Mouse (Mus musculus) c-Kit-positive CD71-positive TER-119-negative erythroid progenitor cells, embryonic 14.5 days (primary cell): ENCODE measurements around the gene Ninj2.
A peak's percentile ranks its signal among the peaks of the same experiment; 100 is the strongest.

Experiments used
- DNase-seq: peaks from one replicate; pipeline ENCODE4 v3.0.0-alpha.2; 2013; ENCODE audit warnings: low read depth

Gene Ninj2

DNA sequence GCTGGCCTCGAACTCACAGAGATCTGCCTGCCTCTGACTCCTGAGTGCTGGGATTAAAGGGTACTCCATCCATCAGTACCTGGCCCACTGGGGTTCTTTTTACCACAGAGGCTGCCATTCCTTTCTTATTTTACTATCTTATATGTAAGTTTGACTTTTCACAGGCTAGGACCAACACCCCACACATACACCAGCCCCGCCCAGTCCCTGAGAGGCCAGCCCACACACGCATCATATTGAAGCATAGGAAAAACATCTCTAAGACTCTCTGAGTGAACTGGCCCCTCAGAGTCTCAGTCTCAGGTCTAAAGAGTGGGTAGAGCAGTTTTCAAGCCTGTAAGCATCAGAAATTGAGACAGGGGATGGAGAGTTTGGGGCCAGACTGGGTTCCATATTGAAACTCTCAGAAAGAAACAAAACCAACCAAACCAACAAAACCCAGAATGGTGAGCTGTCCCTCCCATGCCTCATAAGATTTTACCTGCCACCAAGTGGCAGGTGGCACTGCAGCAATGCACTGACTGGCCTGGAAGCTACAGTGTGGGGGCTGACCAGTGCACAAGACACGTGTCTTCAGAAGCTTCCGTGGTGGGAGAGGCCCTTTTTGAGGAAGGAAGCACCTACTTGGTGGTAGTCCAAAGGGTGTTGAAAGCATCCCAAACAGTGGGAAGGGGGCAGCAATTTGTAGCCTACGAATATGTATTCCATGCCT is 86.0 kb downstream of the Ninj2 start:
- no peak for DNase-seq

DNA sequence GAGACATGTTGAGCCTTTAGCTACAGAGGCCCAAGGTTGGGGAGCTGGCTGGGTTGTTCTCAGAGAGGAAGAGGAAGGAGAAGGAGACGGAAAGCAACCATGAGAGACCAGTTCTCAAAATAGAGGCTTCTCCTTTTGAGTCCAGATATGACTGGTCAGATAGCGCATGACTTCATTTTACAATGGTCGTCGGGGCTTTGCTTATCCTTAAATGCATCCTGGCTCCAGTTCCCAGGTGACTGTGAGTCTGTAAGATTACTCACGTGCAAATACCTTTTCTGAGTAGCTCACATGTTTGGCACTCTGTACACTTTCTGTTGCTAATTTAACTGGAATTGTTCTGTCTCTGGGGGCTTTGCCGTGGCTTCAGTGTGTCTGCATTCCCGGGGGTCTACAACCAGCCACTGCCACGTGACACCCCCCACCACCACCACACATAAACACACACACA is 86.6 kb downstream of the Ninj2 start:
- no peak for DNase-seq

GRCm38 (mm10) chr6:120180492-120180891 is 87.3 kb downstream of the Ninj2 start:
- no peak for DNase-seq

DNA sequence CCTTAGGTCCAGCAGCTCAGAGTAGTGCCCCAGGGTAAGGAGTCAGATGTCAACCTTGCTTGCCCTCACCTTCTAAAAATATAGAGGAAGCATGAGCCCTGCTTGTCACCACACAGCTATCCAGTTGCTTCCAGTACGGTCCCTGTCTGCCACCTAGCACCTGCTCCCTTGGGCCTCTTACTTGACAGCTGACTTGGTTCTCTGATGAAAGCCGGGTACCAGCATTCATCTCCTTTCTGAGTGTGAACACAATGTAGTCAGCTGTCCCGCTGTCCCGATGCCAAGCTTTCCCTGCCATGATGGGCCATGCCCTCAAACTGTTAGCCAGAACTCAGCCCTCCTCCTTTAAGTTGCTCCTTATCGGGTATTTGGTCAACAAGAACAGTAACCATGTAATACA is 89.0 kb downstream of the Ninj2 start:
- DNase-seq, result no peak

- no peak for DNase-seq
These were observed 90.6 kb downstream of the Ninj2 start for GRCm38 (mm10) chr6:120183771-120184170.

GRCm38 (mm10) chr6:120185012-120185730 is 92.0 kb downstream of the Ninj2 start:
- DNase-seq, result no peak

GRCm38 (mm10) chr6:120185756-120186155 is 92.6 kb downstream of the Ninj2 start:
- no peak for DNase-seq

- DNase-seq, result no peak
These were observed 93.4 kb downstream of the Ninj2 start for GRCm38 (mm10) chr6:120186594-120186993.

DNA sequence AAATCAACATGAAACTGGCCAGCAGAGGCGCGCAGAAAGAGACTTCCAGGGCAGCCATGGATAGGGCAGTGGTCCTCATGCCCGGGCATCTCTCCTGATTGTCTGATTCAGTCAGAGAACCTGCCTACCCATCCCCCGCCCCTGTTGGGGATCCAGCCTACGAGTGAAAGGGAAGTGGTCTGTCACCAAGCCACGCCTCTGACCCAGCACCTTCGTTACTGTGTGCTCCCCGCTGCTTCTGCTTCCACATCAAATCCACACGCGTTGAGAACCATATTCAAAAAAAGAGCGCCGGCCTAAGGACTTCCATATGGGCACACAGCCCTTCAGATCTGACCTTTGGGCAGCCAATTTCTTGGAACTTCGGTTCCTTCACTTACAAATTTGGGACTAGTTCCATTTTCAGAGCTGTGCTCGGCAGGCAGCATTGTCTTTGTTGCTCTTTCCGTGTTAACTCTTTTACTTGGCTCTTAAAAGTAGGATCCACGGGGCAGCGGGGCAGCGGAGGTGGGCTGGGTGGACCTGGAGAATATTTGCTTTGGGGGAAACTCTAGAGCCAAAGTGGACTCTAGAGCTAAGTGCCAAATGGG is 94.5 kb downstream of the Ninj2 start:
- no peak for DNase-seq

DNA sequence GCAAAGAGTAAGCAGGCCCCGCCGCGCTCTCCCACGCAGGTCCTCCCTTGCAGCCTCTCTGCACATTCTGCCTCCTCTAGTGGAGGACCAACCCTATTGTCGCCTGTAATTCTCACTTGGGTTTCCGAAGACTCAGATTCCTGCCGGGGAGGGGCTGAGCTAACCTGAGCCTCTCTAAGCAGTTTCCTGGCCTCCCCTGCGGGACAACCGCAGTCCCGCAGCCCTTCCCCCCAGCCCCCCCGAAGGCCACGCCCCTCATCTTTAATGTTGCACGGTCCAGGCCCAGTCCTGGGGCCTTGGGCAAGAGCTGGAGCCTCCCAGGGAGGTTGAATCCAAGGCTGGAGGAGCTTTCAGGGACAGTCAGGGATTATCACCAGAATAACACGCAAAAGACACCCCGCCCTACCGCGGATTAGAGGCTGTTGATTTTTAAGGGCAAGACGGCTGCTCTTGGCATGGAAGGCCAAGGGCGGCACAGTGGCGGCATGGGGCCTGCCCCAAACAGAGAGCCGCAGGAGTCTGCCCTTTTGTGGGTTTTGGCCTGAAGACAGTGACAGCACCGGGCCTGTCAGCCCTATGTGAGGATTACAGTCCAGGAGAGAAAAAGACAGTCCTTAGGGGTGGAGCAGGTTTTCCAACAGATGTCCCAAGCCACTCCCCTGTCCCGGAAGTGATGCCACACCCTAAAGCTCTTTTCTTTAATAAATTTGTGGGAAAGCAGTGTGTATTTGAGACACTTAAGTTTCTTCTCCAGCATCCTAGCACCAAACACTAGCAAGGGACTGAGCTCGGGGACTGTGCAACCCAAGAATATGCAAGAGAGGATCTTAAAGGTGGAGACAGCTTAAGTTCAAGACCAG is 95.5 kb downstream of the Ninj2 start:
- DNase-seq, result no peak

GRCm38 (mm10) chr6:120189287-120189686 is 96.1 kb downstream of the Ninj2 start:
- DNase-seq, result no peak

DNA sequence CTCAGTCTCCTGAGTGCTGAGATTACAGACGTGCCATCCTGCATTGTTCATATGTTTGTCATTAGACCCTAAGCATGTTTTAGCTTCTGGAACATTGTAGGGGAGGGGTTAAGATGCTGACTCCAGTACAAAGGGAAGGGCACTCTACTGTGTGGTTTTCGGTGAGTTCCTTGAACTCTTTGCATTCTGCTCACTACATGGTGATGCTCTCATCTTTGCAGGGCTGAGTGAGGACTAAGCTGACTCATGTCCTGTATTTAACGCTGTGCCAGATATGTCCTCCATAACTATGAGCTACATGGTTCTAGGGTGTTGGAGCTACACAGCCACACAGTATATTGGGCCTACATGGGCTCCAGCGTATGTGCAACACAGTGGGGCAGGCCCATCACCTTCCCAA is 97.2 kb downstream of the Ninj2 start:
- DNase-seq, result no peak

GRCm38 (mm10) chr6:120190912-120191311 is 97.8 kb downstream of the Ninj2 start:
- DNase-seq, result no peak

- no peak for DNase-seq
These were observed 98.4 kb downstream of the Ninj2 start for GRCm38 (mm10) chr6:120191396-120192170.

- DNase-seq, result no peak
These were observed 99.2 kb downstream of the Ninj2 start for GRCm38 (mm10) chr6:120192211-120192870.

DNA sequence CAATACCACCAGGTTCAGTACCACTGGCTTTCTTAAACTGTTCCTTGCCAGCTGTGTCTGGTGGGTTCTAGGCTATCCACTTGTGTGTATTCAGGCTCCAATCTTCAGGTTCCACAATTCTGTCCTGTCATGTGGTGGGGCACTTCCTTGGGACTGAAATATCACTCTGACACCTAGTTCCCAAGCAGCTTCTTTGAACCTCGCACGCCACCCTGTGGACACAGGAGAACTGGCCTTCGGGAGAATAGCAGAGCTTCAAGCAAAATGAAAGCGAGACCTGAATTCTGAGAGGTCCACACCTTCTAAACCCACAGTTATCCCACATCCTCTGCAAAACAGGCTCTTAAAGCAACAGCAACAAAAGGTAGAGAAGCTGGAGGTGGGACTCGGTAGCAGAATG is 100.0 kb downstream of the Ninj2 start:
- peak; percentile 81 for DNase-seq

- DNase-seq, result no peak
These were observed 100.6 kb downstream of the Ninj2 start for GRCm38 (mm10) chr6:120193793-120194192.

DNA sequence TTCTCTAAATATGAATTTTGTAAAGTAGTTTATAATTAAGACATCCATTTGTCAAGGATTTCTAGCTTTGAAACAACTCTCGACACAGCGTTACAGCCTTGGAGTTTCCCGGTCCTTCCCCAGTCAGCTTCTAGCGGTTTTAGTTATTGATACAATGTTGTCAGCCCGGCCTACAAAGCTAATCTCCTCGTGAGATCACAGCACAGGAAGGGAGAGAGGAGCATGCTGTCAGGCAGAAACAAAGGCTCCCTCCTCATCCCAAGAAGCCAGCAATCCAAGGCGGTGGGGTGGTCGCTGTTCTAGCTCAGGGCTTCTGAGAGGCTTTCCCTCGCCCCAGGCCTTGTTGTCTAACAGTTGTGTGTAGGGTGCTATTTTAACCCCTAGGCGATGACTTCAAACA is 101.2 kb downstream of the Ninj2 start:
- no peak for DNase-seq

- DNase-seq, result no peak
These were observed 101.8 kb downstream of the Ninj2 start for GRCm38 (mm10) chr6:120194963-120195362.

DNA sequence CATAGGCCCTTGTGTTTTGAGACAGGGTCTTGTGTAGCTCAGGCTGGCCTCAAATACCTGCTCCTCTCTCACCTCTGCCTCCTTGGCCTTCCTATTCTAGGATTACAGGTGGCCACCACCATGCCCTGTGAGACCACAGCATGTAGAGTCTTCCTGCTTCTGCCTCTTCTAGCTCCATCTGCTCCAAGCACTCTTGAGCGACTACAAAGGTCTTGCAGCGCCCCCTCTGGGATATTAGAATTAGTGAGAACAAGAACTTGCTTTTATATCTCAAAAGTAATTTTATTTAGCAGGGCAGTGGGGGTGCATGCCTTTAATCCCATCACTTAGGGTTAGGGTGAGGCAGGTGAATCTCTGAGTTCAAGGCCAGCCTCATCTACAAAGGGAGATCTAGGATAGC is 103.7 kb downstream of the Ninj2 start:
- peak; percentile 77 for DNase-seq

DNA sequence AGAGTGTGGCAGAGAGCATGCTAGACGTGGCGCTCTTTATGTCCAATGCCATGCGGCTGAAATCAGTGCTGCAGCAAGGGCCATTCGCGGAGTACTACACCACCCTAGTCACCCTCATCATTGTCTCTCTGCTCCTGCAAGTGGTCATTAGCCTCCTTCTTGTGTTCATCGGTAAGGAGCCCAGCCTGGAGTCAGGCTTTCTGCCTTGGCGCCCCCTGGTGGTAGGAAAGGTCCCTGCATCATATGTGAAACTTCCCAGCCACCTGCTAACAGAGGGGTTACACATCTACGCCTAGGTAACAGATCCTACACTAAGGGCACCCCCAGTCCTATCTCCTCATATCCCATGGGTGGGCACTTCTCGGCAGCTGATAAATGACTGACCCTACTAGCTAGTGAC is 104.8 kb downstream of the Ninj2 start:
- peak; percentile 58 for DNase-seq
